Mouse (Mus musculus) spleen, adult 2 months (tissue): ENCODE data around the gene Dlst. TPM values are rescaled to one million over a fixed set of nuclear protein-coding genes. Genes with fewer than 3 reads are reported as not detected.

Experiments used
- DNase-seq, 2 experiments: peaks; one replicate each; pipeline versions ENCODE4 v3.0.0 to v3.0.0-alpha.2; 2012 to 2021; ENCODE audit warnings: low spot score in 2 of 2, low read depth in 1 of 2
- H3K27ac ChIP-seq: fragments of 200-500 bp; 2 replicates; pipeline ENCODE4 v1.5.1; 2012; ENCODE audit warnings: low read length, inconsistent platforms; ENCODE audit not compliant: insufficient read depth
- H3K27me3 ChIP-seq: fragments of 200-500 bp; 2 replicates; pipeline ENCODE4 v1.6.1; 2012; ENCODE audit warnings: mild to moderate bottlenecking, moderate library complexity, low read length, inconsistent platforms; ENCODE audit not compliant: control insufficient read depth, insufficient read depth
- H3K36me3 ChIP-seq: fragments of 200-500 bp; 2 replicates; pipeline ENCODE4 v1.6.1; 2012; ENCODE audit warnings: mild to moderate bottlenecking, low read length, inconsistent platforms; ENCODE audit not compliant: control insufficient read depth, insufficient read depth
- H3K4me1 ChIP-seq: fragments of 200-500 bp; 2 replicates; pipeline ENCODE4 v1.6.1; 2011; ENCODE audit warnings: inconsistent platforms; ENCODE audit not compliant: control insufficient read depth, insufficient read depth, insufficient read length
- H3K4me3 ChIP-seq: fragments of 200-500 bp; 2 replicates; pipeline ENCODE4 v1.5.1; 2011; ENCODE audit warnings: mild to moderate bottlenecking, inconsistent platforms; ENCODE audit not compliant: insufficient read depth, insufficient read length; ENCODE audit errors: extremely low read depth
- CTCF ChIP-seq: fragments of 200-500 bp; IDR thresholded peaks from 2 replicates; pipeline ENCODE4 v1.5.1; 2011; ENCODE audit warnings: mild to moderate bottlenecking, inconsistent platforms; ENCODE audit not compliant: insufficient read depth, insufficient read length, insufficient replicate concordance; ENCODE audit errors: extremely low read depth
- POLR2A ChIP-seq: fragments of 200-500 bp; IDR thresholded peaks from 2 replicates; pipeline ENCODE4 v1.6.1; 2011; ENCODE audit warnings: low read depth, low read length, inconsistent platforms
- WGBS: fragments of 180-500 bp; shearing (Covaris S2); methylation state at CpG from one replicate; pipeline ENCODE4 v1.1.7; 2018; 5-methylcytosine and 5-hydroxymethylcytosine counted together
- polyA plus RNA-seq: library from polyadenylated mRNA; depleted of rRNA; stranded (reverse); fragments of >200 nt; gene quantifications from 2 replicates; pipeline ENCODE4 v1.2.3, GENCODE M21; 2012

The Dlst gene
- polyA plus RNA-seq, 1 experiment: 49.5 TPM

DNA sequence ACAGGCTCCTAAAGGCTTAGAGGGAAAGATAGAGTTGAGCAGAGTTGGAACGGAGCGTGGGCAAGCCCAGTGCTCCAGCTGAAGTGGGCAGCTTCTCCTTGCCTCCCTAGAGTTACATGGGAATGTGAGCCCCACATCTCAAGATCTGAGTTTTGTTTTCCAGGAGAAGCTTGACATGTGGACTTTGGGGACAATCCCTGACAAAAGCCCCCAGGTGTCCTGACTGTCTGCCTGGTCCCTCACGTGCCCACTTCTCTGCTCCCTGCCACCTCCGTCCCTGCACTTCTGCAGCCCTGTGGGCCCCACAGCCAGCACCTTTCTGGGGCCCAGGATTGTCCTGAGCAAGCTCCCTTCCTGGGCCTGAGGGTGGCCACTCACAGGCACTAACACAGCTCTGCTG lies 34.2 kb downstream of the Dlst start:
- TF ChIP-seq CTCF (no peak), POLR2A (no peak)
- H3K27ac ChIP-seq: no peak overlapping the region
- DNase-seq: no peak
- no peaks in the 10 kb centered on the region for H3K36me3 ChIP-seq
- WGBS: 95% methylated on average over 4 of the region's 4 CpGs
- H3K4me1 ChIP-seq: no peaks in the 10 kb centered on the region
- no peak overlapping the region for H3K4me3 ChIP-seq
- H3K27me3 ChIP-seq: 0 out of 2 replicates have a peak, but pooled peaks cover 1% of the 10 kb centered on the region

DNA sequence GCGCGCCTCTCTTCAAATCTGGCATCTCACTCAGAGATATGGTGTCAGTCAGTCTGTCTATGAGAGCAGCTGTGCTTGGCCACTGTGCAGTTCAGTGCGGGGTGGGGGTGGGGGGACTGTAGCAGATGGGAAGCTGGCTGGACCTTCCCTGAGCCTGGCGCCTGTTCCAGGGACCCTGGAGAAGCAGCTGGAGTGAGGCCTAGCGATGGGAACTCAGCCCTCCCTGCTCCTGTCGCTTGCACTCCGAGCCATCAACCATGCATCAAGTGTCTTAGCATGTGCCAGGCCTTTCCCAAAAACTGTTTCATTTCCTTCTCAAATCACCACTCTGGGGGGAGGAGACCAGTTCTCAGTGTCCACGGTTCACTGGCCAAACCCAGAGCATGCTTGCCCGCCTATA lies 35.0 kb downstream of the Dlst start:
- no peak overlapping the region for H3K4me3 ChIP-seq
- peaks cover 2% of the 10 kb centered on the region; the same call in 1 of the 2 replicates for H3K4me1 ChIP-seq
- no peaks in the 10 kb centered on the region for H3K36me3 ChIP-seq
- TF ChIP-seq CTCF: no peak
- no peak for TF ChIP-seq POLR2A
- 0 out of 2 replicates have a peak, but pooled peaks cover 1% of the 10 kb centered on the region for H3K27me3 ChIP-seq
- 82% methylated on average over 9 of the region's 9 CpGs for WGBS
- H3K27ac ChIP-seq: no peak overlapping the region
- no peak for DNase-seq

DNA sequence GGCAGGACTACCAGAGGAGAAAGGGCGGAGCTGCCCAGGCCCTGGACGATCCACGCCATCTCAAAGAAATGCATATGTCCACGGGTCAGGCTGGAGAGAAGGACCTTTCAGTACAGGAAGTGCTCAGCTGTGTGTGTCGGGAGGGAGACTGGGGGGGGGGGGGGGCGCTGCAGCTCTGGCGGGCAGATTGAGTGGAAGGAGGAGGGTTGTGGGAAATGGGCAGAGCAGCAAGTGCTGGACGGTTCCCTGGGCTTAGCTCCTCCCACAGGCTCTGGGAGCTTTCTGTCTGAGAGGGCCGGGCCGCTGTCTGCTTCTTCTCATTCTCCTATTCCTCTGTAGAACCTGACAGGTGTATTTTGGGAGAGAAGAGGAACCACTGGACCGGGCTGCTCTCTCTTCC lies 35.7 kb downstream of the Dlst start:
- no peak overlapping the region for H3K4me3 ChIP-seq
- no peak for DNase-seq
- peaks cover 4% of the 10 kb centered on the region for H3K4me1 ChIP-seq
- 33% methylated on average over 10 of the region's 11 CpGs for WGBS
- H3K27me3 ChIP-seq: 0 out of 2 replicates have a peak, but pooled peaks cover 1% of the 10 kb centered on the region
- H3K27ac ChIP-seq: no peak overlapping the region
- no peaks in the 10 kb centered on the region for H3K36me3 ChIP-seq
- TF ChIP-seq POLR2A (no peak), CTCF (no peak)

DNA sequence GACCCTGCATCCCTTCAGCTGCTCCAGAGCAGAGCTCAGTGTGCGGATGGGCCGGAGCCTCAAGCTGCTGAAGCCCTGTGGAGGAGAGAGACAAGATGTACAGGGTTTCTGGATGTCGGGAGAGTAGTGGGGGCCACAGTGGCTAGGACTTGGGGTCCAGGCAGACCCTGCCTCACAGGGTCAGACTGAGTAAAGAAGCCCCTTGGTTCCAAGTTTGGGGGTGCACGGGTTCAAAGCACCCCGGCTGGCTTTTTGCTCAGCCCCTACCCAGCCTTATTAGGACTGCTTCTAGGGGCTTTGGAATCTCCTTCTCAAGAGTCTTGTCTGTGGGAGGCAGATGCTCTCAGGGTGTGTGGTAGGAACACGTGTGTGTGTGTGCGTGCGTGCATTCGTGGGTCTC lies 36.2 kb downstream of the Dlst start:
- WGBS: 88% methylated on average over 9 of the region's 9 CpGs
- no peaks in the 10 kb centered on the region for H3K36me3 ChIP-seq

DNA sequence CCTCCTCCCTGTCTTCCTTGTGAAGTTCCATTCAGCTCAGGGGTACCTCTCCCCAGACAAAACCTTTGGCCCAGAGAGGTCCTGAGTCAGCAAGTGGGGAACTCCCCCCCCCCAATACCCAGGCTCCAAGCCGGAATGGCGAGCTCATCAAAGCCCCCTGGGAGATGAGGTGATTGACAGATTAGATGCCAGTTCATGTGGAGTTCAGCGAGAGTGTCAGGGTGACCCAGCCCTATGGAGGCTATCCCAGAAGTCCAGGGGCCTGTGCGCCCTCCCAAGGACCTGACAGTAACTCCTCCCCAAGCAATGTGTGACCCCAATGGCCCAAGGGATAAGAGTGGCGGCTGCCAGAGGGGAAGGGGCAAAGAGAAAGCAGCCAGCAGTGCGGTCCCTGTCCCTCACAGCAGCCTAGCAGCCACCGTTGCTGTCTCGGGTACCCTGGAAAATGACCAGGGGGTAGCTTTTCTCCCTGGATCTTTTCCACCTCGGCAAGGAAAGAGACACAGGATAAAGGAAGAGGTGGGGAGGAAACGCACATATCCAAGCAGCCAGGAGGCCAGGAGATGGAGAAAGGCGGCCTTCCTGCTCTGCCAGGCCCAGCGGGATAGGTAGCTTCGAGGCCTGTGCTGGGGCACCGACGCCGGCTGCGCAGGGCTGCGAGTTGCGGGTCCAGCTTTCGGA lies 39.8 kb downstream of the Dlst start:
- Histone ChIP-seq H3K4me3 (peak overlapping the region; percentile 46; the same call in 1 of the 2 replicates), H3K4me1 (peaks cover 4% of the 10 kb centered on the region), H3K36me3 (no peaks in the 10 kb centered on the region), H3K27me3 (0 out of 2 replicates have a peak, but pooled peaks cover 1% of the 10 kb centered on the region), H3K27ac (no peak overlapping the region)
- no peak for DNase-seq
- TF ChIP-seq POLR2A (no peak), CTCF (no peak)
- 43% methylated on average over 20 of the region's 20 CpGs for WGBS

More for the DNA sequence above, 36.2 kb downstream of the Dlst start:
- peaks cover 4% of the 10 kb centered on the region for H3K4me1 ChIP-seq
- no peak for DNase-seq
- no peak overlapping the region for H3K4me3 ChIP-seq
- 0 out of 2 replicates have a peak, but pooled peaks cover 1% of the 10 kb centered on the region for H3K27me3 ChIP-seq
- H3K27ac ChIP-seq: no peak overlapping the region
- TF ChIP-seq POLR2A (no peak), CTCF (no peak)

DNA sequence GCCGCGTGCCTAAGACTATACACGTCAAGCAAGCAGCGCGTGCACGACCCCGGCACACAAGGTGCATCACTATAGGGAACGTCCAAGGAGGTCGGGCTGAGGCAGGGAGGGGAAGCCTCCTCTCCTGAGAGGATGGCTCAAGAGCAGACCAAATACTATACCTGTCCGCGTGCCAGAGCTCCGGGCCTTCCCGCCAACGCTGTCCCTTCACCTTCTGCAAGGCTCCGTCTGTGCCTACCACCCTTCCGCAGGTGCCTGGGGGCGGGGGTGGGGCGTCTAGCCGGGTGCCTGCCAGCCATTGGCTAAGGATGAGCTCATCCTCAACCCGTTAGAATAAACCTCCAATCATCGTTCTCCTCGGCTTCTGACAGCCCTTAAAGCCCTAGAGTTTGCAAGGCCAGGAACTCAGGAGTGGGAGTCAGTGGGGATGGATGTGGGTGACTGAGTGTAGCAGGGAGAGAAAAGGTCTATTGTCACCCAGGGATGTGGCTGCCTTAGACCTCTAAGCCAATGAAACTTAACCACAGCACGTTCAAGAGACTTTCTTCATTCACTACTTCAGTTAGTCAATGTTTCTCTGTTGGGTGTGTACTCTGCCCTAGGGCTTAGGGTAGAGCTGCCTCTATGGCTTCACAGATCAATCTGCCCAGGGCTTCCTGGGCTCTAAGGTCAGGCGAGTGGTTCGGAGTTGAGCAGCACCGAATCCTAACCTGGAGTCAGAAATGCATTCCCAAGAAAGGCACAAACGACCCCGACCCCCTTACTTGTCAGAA lies 40.6 kb downstream of the Dlst start, which contains the start of gene Rps6kl1:
TSS of gene Rps6kl1 (minus strand) at position 263 of the 773 bp plus-strand sequence.
- Histone ChIP-seq H3K36me3 (no peaks in the 10 kb centered on the region), H3K4me1 (peaks cover 4% of the 10 kb centered on the region), H3K27ac (no peak within 1 kb of the TSS), H3K27me3 (0 out of 2 replicates have a peak, but pooled peaks cover 1% of the 10 kb centered on the region), H3K4me3 (peak within 1 kb of the TSS; percentile 46)
- peak in 1 of 2 experiments; percentile 22 for DNase-seq
- 22% methylated on average over 28 of the region's 28 CpGs for WGBS
- TF ChIP-seq CTCF (no peak), POLR2A (no peak)

DNA sequence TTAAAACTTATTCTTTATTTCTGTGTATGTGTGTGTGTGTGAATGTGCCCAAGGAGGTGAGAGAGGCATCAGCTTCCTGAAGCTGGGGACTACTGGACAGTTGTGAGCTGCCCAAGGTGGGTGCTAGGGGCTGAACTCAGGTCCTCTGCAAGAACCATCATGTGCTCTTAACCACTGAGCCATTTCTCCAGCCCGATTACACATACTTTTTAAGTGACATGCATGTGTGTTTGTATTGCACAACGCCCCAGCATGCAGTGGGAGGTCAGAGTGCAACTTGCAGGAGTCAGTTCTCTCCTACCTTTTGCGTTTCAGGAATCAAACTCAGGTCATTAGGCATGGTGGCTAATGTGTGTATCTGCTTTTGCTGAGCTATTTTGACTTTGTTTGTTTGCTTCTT lies 42.4 kb downstream of the Dlst start:
- WGBS: 79% methylated on average over 3 of the region's 3 CpGs
- TF ChIP-seq POLR2A: no peak
- TF ChIP-seq CTCF: no peak
- H3K27me3 ChIP-seq: no peaks in the 10 kb centered on the region
- H3K4me1 ChIP-seq: peaks cover 4% of the 10 kb centered on the region
- DNase-seq: no peak
- H3K27ac ChIP-seq: no peak overlapping the region
- no peak overlapping the region for H3K4me3 ChIP-seq
- no peaks in the 10 kb centered on the region for H3K36me3 ChIP-seq
